Mouse (Mus musculus) heart, adult 8-10 months (tissue): ENCODE measurements around the gene Ppl. TPM values are rescaled to one million over a fixed set of nuclear protein-coding genes. Genes with fewer than 3 reads are reported as not detected.

Experiments used
- DNase-seq: peaks from one replicate; pipeline ENCODE4 v3.0.0; 2022; ENCODE audit warnings: low spot score
- total RNA-seq, 4 experiments: library from RNA; stranded (reverse); gene quantifications; 2 replicates each; pipeline ENCODE4 v1.2.4; 2022

Gene Ppl
- total RNA-seq, result 10 to 100 TPM in 1 of 4 experiments, 1 to 10 TPM in 3; 6.3 to 10.6 (median 8.1) TPM

DNA sequence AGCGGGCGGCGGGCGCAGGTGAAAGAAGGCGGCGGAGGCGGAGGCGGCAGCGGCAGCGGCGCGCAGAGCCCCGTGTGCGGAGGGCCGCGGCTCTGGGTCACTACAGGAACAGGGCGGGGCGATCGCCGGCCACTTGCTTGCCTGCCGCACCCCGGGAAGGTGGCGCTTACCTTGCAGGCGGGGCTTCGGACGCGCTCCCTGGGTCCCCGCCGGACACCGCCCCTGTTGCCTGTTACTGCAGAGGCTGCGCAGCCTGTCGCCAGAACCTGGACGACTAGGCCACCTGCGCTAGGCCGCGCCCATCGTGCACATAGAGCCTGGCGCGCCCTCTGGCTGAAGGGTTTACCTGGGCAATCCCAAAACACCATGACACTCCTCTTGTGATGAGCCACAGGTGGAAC, at the start of gene Ppl:
Ppl (minus strand) TSS at position 21 of the 401 bp plus-strand sequence.
- DNase-seq, result no peak

DNA sequence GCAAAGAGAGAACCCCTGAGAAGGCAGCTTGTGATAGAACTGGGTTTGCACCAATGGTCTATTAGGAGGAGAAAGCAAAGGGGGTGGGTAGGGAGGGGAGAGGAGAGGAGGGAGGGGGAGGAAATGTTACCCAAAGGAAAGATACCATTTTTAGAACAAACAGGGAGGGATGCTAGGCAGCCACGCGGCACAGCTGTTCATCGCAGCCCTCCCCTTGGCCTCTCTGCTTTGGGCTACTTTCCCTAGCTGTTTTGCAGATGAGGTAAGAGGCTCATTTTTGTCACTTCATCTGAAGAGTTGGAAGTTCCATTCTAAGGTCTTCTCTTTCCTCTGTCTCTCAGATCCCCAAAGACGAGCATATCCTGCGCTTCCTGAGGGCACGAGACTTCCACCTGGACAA, 40.4 kb upstream of the Ppl start:
- DNase-seq, result no peak

DNA sequence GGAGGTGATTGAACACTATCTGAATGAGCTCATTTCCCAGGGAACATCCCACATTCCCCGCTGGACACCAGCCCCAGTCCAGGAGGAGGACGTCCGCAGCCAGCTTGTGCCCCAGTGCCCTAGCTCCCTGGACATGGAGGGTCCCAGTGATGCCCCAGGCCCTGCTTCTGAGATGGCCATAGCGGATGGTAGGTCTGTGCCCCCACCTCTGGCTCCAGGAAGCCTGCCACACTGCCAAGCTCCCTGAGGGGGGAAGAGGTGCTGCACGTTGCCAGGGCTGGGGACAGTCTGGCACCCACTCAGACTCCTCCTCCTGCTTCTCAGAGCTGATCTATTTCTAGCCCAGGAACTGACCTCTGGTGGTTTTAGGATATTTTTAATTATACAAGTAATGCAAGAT, 36.6 kb upstream of the Ppl start:
- DNase-seq, result peak; percentile 47

DNA sequence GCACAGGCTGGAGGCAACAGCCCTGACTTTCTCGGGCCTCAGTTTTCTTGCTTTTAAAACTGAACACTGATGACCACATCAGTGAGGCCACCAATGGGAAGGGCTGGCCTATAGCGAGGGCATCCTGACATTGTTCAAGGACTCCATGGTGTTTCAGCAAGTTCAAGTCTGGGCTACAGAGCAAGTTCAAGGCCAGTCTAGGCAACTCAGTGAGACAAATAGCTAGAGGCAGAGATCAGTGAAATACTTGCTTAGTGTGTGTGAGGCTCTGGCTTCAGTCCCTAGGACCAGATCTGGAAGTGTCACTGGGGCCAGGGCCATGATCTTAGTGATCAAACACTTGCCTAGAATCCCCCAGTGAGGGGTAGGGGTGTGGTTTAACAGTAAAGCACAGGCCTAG, 35.8 kb upstream of the Ppl start:
- DNase-seq, result no peak

DNA sequence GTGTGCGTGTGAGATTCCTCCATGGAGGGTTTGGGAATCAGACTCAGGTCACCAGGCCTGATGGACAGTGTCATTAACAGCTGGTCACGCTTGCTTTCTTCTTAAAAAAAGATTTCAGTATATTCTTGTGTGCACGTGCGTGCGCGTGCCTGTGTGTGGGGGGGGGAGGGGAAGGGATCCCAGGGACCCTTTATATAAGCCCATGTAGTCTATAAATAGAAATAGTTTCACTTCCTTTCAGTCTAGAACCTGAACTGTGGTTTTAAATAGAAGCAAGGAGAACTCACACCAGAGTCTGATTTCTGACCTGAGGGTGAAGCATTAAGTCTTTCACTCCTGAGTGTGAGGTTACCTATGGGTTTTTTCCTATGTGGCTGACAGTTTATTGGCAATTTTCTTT, 32.1 kb upstream of the Ppl start:
- no peak for DNase-seq

DNA sequence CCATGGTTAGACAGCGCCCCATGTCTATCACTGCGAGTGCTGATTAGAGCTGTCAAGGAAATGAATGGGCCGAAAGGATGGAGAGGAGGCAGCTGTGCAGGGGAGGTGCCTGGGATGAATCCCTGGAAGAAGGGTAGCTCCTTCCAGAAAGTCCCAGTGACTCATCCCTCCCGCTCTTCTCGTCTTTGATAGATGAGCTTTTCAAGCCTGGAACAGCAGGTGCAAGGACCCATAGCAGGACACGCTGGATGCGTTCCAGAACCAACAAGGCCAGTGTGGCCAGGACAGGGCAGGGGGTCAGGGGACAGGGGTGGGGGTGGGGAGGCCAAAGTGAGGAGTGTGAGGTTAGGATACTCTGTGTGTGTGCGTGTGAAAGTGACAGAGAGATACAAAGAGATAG, 27.0 kb upstream of the Ppl start:
- DNase-seq, result no peak

DNA sequence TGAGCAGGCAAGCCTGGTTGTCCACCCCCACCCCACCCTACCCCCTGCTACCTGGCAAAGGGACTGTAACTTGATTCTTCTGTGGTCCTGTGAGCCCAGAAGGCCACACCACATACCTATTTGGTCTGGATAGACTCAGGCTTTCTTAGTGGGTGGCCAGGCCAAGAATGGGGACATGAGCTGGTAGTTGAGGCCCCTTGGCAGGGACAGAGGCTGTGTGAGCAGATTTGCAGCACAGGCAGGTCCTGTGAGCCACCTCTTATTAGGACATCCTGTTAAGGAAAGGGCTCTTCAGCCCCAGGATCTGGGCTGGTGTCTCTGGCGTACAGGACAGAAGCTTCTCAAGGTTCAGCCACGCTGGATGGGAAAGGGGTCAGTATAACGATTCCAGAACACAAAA, 24.9 kb upstream of the Ppl start:
- DNase-seq, result no peak

DNA sequence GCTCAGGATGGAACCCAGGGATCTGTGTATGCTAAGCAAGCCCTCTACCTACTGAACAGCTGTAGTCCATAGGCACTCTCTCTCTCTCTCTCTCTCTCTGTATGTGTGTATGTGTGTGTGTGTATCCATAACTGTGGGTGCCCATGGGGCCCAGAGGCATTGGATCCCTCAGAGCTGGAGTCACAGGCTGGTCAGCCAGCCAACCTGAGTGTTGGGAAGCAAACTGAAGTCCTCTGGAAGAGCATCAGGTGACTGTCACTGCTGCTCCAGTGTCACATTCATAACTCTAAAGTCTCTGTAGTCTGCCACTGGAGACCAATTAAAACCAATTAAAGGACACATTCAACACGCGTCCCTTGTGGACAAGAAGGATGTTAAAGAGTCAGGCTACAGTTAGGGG, 24.3 kb upstream of the Ppl start:
- no peak for DNase-seq

DNA sequence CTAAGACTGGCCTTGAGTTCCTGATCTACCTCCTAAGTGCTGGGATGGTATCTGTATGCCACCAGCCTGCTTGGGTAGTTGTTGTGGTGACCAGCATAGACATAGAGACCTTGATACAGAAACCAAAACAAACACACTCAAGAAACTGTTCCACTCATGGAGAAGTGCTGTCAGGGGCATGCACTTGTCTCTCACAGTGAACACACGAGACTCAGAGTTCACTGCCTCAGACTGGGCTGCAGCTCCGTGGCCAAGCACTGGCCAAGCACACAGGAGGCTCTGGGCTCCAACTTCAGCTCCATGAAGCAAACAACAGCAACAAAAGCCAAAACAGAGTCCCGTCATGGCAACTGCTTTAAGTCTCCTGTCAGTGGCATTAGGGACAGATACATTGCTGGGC, 22.8 kb upstream of the Ppl start:
- DNase-seq, result no peak

DNA sequence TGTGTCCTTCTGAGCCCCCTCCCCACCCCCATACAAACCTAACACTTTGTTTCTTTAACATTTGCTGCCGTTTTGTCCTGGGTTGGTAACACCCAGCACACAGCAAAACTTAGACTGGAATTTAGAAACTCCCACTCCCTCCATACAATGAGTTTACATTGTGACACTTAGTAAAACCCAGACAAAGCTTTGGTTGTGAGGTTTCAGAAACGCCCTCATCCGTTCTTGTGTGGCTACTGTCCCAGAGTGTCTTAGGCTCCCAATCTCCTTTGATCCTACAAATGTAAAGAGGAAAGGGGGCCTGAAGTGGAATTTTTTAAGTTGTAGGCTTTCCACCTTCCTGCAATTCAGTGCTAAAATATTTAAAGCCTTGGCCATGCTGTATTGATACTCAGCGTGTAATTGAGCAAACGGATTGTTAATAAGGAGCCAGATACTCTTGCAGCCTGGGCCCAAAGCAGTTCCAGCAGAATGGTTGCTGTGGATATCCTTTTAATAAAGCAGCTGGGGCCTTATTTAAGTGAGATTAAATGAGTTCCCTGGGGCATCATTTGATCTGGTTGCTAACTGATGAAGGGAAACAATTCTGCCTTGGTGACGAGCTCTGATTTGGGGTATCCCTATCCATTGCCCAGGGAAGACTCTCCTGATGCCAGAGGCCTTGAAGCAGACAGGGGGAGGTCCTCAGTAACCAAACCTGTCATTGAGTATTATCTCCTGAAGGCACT, 21.2 kb upstream of the Ppl start:
- no peak for DNase-seq

DNA sequence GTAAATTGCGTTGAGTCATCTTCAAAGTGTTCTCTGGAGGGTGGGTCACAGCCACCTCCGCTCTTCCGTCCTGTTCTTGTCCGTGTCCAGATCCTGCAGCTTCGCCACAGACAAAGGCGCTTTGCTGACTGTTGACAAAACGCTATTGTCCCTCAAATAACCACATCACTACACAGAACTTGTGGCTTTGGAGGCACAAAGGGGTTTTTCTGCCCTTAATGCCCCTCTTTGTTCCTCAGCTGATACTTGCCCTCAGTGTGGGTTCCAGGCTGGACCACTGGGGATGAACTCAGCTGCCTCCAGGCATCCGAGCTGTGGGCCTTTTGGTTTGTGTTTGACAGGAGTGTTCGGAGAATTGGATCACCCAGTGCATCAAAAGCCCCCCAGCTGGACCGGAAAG, 18.3 kb upstream of the Ppl start:
- DNase-seq, result no peak

DNA sequence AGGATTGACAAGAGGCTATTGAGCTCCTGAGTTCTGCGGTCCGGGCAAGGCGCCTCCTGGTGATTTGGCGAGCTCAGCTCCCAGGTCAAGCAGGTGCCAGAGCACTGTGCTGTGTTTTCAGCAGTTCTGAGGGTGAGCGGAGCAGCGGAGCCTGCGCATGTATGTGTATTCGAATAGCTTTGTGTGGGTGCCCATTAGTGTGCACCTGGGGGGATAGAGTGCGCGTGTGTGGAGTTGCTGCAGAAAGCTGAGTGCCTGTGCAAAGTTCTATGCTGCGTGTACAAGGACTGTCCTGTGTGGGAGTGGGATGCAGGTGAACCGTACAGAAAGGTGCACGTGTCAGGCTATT, 14.8 kb upstream of the Ppl start, which contains the start of gene Sec14l5:
Sec14l5 (plus strand) TSS at position 73 of the 349 bp plus-strand sequence.
- no peak for DNase-seq

DNA sequence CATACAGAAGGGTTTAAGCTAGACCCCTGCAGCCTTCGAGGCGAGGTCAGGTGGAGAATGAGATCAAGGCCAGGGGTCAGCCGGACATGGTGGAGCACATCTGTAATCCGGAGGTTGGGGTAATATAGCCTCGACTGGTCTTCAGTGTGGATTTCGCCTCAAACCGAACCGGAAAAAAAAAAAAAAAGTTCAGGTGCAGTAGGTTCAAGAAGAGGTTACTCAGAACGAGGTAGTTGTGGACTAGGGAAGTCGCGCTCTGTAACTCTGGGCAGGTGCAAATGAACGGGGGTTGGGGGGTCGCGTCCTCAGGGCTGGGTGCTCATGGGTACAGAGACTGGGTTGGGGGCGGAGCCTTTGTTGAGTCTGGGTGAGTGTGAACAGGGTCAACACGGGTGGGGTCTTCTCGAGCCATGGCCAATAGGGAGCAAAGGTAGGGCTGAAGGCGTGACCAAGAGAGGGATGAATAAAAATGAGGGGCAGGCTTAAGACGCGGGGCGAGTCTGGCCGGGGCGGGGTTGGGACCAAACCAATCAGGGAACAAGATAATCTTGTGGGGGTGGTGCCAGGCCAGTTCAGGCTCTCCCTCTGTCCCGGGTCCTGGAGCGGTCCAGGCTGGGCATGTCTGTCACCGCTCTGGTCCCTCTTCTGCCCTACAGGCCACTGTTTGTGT, 14.3 kb upstream of the Ppl start:
- peak; percentile 49 for DNase-seq

DNA sequence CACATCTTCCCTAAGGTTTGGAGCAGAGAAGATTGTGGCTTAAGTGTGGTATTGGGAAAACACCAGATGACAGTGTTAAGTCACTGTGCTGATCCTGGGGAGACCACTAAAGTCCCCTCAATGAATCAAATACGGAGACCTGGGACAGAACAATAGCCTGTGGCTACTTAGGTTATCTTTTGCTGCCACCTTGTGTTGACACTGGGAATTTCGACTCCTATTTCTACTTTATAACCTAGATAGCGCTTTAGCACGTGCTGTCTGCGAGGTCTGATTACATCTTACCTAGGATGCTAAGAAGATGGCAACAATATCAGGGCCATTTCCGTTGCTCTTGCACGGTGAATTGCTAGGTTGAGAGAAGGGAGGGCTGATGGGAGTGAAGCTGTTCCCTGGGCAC, 13.3 kb upstream of the Ppl start:
- peak; percentile 78 for DNase-seq

DNA sequence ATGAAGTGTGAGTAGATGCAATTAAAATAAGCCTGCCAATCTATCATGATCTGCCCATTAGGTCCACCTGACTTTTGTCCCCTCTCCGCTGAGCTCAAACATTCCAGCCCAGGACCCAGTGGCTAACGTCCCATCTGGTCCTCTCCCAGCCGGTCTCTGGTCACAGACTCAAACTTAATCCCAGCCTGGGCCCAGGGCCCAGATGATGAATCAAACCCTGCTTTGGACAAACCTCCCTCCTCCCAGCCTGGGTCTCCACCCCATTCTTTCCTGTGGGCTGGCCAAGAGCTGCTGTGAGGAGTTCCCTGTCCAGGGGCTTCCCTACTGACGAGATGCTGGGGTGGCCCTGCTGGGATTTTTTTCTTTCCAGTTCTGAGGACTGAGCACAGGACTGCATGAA, 7.5 kb upstream of the Ppl start:
- peak; percentile 68 for DNase-seq

DNA sequence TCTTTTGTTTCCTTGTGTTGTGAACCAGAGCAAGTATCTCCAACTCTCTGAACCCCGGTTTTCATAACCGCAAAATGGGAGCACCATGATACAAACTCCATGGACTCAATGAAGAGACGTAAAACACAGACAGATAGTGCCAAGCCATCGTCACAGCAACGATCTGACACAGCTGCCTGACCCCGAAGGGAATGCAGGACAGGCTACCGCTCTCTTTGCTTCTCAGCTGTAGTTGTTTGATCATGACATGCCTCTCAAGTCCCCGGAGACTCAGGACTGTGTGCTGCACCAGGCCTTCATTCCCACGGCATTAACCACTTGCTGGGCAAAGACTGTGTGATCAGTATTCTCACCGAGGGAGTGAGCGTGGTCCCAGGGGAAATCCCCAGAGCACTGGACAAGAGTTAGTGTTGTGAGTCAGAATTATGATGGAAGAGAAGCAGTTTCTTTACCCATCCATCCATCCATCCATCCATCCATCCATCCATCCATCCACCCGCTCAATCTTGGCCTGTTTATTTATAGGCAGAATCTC, 4.9 kb upstream of the Ppl start:
- no peak for DNase-seq

DNA sequence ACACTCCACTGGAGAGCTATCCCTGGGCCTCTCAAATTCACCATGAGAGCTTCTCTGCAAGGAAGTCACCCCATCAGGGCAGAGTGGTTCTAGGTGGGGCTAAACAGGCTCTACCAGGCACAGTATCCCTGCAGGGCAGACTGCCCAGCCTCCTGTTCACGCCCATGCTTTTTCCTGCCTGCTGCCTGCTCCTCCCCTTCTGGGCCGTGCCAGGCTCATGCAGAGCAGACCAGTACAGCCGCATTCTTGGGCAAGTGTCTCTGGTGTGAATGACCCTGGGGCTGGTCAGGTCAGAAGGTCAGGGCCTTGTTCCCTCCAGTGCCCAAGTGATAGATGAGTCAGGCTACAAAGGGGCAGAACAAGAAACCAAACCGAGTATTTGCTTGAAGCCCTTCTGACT, 4.3 kb upstream of the Ppl start:
- no peak for DNase-seq

DNA sequence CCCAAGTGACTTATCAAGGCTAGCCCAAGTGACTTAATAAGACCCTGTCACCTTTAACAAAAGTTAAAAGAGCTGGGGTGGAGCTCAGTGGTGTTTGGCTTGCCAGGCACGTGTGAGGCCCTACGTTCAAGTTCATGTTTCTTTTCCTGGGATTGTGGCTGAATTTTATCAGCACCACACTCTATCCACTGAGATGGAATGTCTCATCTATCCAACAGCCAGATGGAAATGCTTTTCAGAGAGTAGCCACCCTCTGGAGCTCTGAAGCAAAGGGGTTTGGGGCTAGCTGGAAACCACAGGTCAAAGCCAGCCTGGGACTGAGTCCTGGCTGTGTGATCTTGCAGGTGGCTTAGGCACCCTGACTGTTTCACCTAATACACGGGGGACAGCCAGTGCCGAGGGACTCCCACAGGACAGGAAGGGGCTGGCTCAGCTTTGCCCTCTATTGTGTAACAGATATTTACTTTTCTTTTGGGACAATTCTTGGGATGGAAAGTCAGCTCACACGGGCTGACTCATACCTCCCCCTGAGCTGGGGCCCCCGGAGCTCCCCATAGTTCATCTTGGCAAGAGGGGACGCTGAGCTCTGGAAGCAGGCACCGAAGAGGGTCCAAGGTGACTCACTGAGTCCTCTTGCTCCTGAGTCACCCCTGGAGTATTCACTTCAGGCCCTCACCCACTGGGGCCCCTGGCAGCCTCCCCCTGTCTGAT, 3.5 kb upstream of the Ppl start:
- DNase-seq, result no peak

DNA sequence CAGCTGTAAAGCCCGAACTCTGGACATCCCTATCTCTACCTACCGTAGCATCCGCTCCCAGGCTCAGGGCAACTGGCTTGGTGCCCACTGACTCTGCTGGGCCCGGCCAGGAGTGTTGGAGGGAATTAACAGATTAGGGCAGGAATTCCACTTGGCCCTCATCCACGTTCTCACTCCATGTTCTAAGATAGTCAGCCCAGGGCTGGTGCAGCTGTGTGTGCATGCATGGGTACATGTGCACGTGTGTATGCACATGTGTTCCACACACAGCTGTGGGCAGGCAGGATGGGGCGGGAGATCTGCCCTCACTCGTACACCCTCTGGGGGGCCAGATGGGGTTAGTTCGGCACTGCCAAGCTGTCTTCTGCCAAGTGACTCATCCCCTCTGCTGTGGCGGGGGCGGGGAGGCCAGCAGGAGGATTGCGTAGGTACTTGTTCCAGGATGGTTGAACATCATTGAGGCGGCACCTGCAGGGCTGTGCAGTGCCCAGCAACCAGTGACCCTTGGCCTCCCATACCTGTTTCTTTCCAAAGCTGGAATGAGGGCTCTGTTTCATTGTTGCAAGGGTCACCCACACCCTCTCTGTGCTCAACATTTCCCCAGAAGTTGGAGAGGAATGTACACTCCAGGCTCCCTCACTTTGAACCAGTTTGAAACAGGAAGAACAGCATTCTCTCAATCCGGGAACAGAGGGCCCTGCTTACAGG, 2.6 kb upstream of the Ppl start:
- peak; percentile 44 for DNase-seq

DNA sequence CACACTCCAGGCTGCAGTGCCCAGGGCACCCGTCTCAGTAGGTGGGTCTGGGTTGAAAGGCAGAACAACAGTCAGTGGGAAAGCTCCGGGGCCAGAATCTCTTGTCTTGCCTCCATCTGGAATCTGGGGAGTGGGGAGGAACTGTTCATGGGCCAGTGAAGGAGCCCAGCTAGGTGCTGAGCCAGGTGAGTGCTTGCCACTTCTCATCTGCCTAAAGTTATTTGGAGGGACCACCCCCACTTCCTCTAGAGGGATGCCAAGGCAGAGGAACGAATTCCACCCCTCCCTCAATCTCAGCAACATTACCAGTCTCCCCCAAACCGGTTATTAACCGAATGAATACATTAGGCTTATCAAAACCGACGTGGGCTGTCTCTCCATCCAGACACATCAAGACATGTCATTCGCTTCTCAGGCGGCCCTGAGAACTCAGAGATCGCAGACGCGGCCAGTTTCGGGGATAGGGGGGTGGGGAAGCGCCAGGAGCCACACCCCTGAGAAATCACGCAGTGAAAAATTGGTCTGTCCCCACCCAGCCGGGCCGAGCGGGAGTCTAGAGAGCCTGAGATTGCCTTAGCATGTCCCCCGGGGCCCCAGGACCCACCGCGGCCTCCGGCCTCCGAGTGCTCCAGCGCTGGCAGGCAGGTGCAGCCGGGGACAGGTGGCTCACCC, 834 bp downstream of the Ppl start:
- no peak for DNase-seq

DNA sequence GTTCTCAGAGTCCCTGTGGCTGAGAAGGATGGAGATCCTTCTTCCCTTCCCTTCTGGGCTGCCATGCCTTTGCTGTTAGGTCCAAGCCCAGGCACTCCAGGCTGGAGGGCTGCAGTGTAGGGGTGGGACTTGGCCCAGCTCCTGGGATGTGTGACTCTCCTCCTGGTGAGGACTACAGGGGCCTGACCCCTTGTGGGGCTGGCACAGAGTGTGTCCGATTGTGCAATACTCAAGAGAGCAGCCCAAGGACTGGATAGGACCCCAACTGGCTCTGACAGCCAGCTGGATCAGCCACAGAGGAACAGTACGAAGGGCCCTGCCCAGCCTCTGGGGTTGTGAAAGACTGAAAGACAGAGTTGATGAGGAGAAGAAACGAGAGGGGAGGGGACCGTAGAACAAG, 1.5 kb downstream of the Ppl start:
- peak; percentile 81 for DNase-seq
